Mouse (Mus musculus): Measurements from ENCODE around the gene Ccdc28a. TPM values are rescaled to one million over a fixed set of nuclear protein-coding genes. Genes with fewer than 3 reads are reported as not detected.

Ccdc28a gene
- polyA plus RNA-seq, 1 experiment from 2014 or later, result 5.9 TPM

DNA sequence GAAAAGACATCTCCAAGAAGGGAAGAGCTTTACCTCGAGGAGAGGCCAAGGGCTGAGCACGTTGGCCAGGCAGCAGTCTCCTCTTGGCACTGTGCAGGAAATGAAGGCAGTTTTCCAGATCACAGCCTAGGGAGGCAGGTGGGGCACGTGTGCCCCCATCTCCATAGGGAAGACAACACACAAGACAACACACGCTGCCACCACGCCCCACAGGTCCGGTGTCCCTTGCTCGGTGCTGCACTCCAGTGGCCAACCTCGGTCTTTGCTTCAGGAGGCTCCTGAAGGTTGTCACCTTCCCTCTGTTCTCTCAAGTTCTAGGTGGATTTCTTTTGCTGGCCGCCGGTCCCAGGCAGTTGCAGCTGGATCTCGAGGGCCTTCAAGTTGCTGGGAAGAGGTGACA, 24.1 kb downstream of the Ccdc28a start, which contains the start of gene Ect2l:
Gene Ect2l (minus strand): TSS at position 165 of the 400 bp plus-strand sequence.
- peak; percentile 54 for DNase-seq (ENCODE audit: low spot score)
- no peaks in the 10 kb centered on the region for H3K36me3 ChIP-seq
- H3K9me3 ChIP-seq, result no peaks in the 10 kb centered on the region
- no peaks in the 10 kb centered on the region for H3K27me3 ChIP-seq (ENCODE audit: insufficient read depth, poor library complexity, severe bottlenecking)
- no peak within 1 kb of the TSS for H3K4me3 ChIP-seq
- 12% methylated on average over 11 of the region's 11 CpGs for WGBS
- H3K27ac ChIP-seq, result no peak within 1 kb of the TSS
- H3K4me1 ChIP-seq (replicated peaks), result peaks cover 5% of the 10 kb centered on the region; the same call in 1 of the 2 replicates

DNA sequence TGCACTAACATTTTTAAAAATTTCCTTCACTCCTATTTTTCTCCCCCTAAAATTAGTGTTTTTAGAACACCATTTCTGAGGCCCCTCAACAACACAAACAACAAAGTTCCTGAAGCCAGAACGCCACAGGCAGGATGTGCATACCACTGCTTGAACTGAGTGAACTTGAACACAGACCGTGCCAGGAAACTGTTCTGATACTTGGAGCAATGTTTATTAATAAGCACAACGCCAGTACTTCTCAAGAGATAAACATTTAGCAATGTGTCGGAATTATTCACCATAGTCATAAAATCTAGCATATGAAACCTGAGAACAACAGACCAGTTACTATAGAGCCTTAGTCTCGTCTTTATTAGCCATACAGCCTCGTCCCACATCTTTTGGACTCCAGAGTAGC, 24.7 kb downstream of the Ccdc28a start:
- H3K9me3 ChIP-seq, result no peaks in the 10 kb centered on the region
- no peaks in the 10 kb centered on the region for H3K36me3 ChIP-seq
- no peak for DNase-seq (ENCODE audit: low spot score)
- H3K27me3 ChIP-seq (ENCODE audit: insufficient read depth, poor library complexity, severe bottlenecking), result no peaks in the 10 kb centered on the region
- H3K27ac ChIP-seq, result no peak overlapping the region
- peaks cover 5% of the 10 kb centered on the region; the same call in 1 of the 2 replicates for H3K4me1 ChIP-seq (replicated peaks)
- no peak overlapping the region for H3K4me3 ChIP-seq
- WGBS, result 86% methylated on average over 6 of the region's 6 CpGs

DNA sequence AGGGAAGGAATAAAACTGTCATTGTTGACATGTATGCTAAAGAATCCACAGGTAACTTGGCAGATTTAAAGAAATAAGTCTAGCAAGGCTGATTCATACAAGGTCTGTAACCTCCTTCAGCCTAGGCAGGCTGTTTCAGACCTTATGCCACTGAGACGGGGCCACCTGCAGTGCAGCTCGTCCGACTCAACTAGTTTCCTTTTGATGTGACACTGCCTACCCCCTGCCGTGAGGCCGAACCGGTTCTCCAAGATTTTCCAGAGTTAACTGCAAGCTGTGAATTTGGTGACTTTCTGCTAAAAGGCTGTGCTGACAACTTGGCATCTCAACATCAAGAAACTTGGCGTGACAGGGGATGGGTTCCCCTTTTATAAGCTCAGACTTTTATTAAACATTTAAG, 30.7 kb downstream of the Ccdc28a start:
- Histone ChIP-seq H3K36me3 (no peaks in the 10 kb centered on the region), H3K4me1 (replicated peaks) (peaks cover 16% of the 10 kb centered on the region), H3K27me3 (ENCODE audit: insufficient read depth, poor library complexity, severe bottlenecking) (no peaks in the 10 kb centered on the region), H3K27ac (no peak overlapping the region), H3K4me3 (no peak overlapping the region), H3K9me3 (no peaks in the 10 kb centered on the region)
- peak; percentile 19 for DNase-seq (ENCODE audit: low spot score)
- WGBS, result 3% methylated on average over 7 of the region's 7 CpGs

DNA sequence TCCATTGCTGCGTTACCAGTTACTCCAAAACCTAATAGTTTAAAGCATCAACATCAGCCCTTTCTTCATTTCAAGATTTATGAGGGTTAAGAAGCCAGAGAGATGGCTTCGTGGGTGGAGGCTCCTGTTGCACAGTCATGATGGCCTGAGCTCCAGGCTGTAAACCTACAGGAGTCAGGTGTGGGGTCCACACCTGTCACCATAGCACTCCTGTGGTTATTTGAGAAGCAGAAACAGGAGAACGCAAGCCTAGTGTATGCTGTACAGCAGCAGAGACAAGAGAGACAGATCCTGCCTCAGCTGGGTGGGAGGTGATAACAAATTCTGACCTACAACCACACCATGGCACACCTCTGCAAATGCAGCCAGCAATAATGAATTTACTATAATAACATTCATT, 32.4 kb downstream of the Ccdc28a start:
- WGBS, result 89% methylated on average over 3 of the region's 3 CpGs

DNA sequence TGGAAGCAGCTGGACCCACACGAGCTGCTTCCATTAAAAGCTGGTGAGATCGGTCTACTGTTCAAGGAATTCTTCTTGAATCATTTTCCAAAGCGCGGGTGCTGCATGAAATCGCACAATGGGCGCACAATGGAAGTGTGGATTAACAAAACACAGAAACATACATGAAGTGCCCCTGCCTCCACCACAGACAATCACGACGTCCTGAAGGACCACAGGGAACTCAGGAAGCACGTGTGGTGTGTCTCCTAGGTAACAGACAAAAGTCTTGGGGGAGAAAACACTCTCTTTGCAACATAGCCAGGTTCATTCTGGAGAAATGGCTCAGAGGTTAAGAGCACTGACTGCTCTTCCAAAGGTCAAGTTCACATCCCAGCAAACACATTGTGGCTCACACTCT, 34.1 kb downstream of the Ccdc28a start:
- DNase-seq (ENCODE audit: low spot score), result no peak
- Histone ChIP-seq H3K27ac (no peak overlapping the region), H3K4me1 (replicated peaks) (peaks cover 19% of the 10 kb centered on the region), H3K9me3 (no peaks in the 10 kb centered on the region), H3K36me3 (no peaks in the 10 kb centered on the region), H3K4me3 (no peak overlapping the region), H3K27me3 (ENCODE audit: insufficient read depth, poor library complexity, severe bottlenecking) (no peaks in the 10 kb centered on the region)
- 69% methylated on average over 9 of the region's 9 CpGs for WGBS

More for the DNA sequence above, 32.4 kb downstream of the Ccdc28a start:
- no peak for DNase-seq (ENCODE audit: low spot score)
- Histone ChIP-seq H3K36me3 (no peaks in the 10 kb centered on the region), H3K27ac (no peak overlapping the region), H3K4me3 (no peak overlapping the region), H3K4me1 (replicated peaks) (peaks cover 16% of the 10 kb centered on the region), H3K27me3 (ENCODE audit: insufficient read depth, poor library complexity, severe bottlenecking) (no peaks in the 10 kb centered on the region), H3K9me3 (no peaks in the 10 kb centered on the region)

DNA sequence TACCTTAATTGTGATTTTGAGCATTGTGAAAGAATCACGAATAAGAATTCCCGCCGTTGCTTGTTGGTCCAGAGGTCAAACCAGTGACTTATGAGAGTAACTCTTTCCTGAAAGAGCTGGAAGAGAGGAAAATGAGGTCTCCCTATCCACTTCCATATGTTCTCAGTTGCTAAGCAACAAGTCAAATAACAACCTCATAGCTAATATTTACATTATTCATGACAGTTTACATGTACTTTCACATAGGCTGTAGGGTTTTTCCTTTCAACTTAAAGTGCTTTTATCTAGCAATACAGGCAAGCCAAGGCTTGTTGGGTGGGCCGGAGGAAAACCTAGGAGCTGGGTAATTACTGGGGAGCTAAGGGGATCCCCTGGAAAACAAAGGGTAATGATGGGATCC, 34.9 kb downstream of the Ccdc28a start:
- H3K4me1 ChIP-seq (replicated peaks), result peaks cover 20% of the 10 kb centered on the region
- no peak overlapping the region for H3K27ac ChIP-seq
- H3K36me3 ChIP-seq, result no peaks in the 10 kb centered on the region
- no peaks in the 10 kb centered on the region for H3K9me3 ChIP-seq
- no peaks in the 10 kb centered on the region for H3K27me3 ChIP-seq (ENCODE audit: insufficient read depth, poor library complexity, severe bottlenecking)
- 88% methylated on average over 4 of the region's 4 CpGs for WGBS
- no peak for DNase-seq (ENCODE audit: low spot score)
- H3K4me3 ChIP-seq, result no peak overlapping the region

DNA sequence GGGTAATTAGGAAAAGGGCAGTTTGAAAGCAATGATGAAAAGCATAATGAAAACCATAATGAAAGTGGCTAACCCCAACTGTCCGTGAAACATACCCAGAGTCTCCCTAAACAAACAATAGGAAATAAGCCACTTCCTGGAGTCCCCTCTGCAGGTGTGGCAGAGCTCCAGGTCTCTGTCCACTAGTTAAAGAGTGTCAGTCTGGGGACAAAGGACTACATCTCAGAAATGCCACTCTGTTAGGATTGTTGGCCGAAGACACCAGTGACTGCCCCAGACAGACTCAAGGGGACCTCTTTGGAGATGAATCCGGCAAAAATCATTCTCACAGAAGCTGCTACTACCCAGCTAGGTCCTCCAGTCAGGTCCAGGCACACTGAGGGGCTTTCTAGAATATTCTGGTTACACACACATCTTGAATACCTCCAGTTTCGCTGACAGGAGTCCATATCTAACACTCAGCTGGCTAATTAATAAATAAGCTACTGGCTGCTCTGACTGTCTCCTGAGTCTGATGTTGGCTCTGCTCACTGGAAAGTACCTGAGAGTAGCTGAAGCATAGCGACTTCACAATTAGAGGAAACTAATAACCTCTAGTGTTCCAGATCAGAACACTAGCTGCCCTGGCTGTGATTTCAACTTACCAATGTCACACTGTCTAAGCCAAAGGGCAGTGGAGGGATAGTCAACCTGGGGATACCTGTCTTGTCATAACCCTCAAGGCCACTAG, 36.3 kb downstream of the Ccdc28a start:
- Histone ChIP-seq H3K9me3 (no peaks in the 10 kb centered on the region), H3K4me3 (no peak overlapping the region), H3K36me3 (no peaks in the 10 kb centered on the region), H3K27me3 (ENCODE audit: insufficient read depth, poor library complexity, severe bottlenecking) (no peaks in the 10 kb centered on the region), H3K27ac (no peak overlapping the region), H3K4me1 (replicated peaks) (peaks cover 19% of the 10 kb centered on the region)
- DNase-seq (ENCODE audit: low spot score), result no peak
- 93% methylated on average over 5 of the region's 5 CpGs for WGBS

DNA sequence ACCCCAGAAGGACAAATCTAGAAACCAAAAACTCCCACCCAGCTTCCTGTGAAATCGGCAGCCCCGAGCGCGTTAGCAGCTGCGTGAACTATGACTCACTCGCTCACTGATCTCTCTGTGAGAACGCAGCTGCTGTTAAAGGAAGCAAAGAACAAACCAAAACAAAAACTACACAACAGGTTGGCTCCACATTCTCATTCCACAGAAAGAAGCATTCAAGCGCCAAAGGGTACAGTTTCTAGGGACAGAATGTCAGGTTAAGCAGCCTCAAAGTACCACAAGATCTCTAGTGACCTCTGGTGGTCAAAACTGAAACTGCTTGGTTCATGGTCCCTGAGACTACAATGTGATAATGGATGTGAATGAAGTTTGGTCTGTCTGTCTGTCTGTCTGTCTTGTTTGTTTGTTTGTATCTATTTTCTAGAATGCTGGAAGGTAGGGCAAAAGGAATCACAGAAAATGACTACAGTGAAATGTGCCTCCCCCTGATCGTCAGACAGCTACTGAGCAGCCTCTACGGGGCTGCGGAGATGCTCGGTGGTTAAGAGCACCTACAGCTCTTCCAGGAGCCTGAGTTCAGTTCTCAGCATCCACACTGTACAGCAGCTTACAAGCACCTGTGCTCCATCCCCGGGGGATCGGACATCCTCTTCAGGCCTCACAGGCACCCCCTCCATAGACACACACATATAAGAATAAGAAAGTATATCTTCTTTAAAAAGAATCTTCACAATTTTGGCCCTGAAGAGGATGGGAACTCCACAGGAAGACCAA, 37.4 kb downstream of the Ccdc28a start:
- DNase-seq (ENCODE audit: low spot score), result peak; percentile 58
- H3K27ac ChIP-seq, result no peak overlapping the region
- H3K4me1 ChIP-seq (replicated peaks), result peaks cover 19% of the 10 kb centered on the region
- no peaks in the 10 kb centered on the region for H3K27me3 ChIP-seq (ENCODE audit: insufficient read depth, poor library complexity, severe bottlenecking)
- peak overlapping the region; percentile 28 for H3K4me3 ChIP-seq
- WGBS, result 58% methylated on average over 14 of the region's 14 CpGs
- no peaks in the 10 kb centered on the region for H3K9me3 ChIP-seq
- H3K36me3 ChIP-seq, result no peaks in the 10 kb centered on the region

DNA sequence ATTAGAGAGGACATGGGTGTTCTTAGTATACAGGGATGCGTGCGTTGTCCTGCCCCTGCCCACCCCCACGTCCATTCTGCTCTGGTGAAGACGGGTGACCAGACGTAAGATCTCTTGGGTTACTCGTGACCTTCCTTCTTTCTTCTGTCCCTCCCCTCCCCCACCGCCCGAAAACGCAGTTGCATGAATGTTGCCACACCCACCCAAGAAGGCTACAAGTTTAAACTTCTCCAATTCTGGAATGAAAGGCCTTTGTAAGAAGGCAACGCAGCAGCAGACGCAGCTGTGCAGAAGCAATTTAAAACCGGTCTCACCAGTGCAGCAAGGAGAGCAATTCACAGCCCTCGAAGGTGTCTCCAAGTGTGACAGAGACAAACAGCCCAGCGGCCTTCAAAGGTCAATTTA, 40.1 kb downstream of the Ccdc28a start:
- 59% methylated on average over 14 of the region's 14 CpGs for WGBS

DNA sequence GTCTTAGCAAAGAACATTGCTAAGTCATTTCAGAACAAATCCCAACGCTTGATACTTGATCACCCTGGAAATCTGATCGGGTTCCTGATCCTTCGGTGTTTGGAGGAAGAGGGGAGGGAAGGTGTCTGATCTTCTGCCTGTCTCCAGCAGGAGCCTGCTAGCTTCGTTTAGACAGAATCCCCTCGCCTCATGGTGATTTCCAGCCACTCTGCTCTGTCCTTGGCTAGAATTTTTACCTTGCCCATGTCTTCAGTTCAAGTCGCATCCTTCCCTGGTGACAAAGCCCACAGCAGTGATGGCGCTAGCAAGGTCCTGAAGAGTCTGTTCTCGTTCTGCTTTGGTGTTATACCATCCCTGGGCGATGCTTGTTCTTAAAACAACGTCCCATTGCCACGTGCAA, 40.6 kb downstream of the Ccdc28a start:
- no peak overlapping the region for H3K27ac ChIP-seq
- H3K4me1 ChIP-seq (replicated peaks), result peaks cover 8% of the 10 kb centered on the region; the same call in 1 of the 2 replicates
- H3K36me3 ChIP-seq, result no peaks in the 10 kb centered on the region
- WGBS, result 80% methylated on average over 11 of the region's 11 CpGs
- no peaks in the 10 kb centered on the region for H3K27me3 ChIP-seq (ENCODE audit: insufficient read depth, poor library complexity, severe bottlenecking)
- DNase-seq (ENCODE audit: low spot score), result no peak
- H3K9me3 ChIP-seq, result no peaks in the 10 kb centered on the region
- H3K4me3 ChIP-seq, result no peak overlapping the region

More for the DNA sequence above, 40.1 kb downstream of the Ccdc28a start:
- no peaks in the 10 kb centered on the region for H3K36me3 ChIP-seq
- peak; percentile 24 for DNase-seq (ENCODE audit: low spot score)
- H3K9me3 ChIP-seq, result no peaks in the 10 kb centered on the region
- H3K4me3 ChIP-seq, result no peak overlapping the region
- peaks cover 8% of the 10 kb centered on the region for H3K4me1 ChIP-seq (replicated peaks)
- H3K27ac ChIP-seq, result 0 out of 2 replicates have a peak overlapping the region, but pooled peaks have one; percentile 45
- H3K27me3 ChIP-seq (ENCODE audit: insufficient read depth, poor library complexity, severe bottlenecking), result no peaks in the 10 kb centered on the region

DNA sequence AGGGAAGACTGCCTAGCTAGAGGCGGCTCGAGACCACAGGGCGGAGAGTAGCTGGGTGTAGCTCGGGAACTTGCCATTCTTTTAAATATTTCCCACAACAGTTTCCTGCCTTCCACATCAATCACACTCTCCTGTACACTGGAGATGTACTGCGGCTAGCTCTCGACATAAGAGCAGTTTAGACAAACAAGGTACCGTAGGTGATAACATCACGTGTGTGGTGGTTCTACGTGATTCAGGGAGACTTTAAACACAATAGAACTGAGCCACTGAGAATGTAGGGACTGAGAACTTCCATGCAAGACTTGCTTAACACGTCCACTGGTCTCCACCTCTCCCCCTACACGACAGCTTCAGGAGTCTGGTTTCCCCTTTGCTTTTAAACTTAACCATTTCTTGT, 41.6 kb downstream of the Ccdc28a start:
- WGBS, result 85% methylated on average over 11 of the region's 11 CpGs
- no peaks in the 10 kb centered on the region for H3K36me3 ChIP-seq
- H3K27me3 ChIP-seq (ENCODE audit: insufficient read depth, poor library complexity, severe bottlenecking), result no peaks in the 10 kb centered on the region
- no peaks in the 10 kb centered on the region for H3K9me3 ChIP-seq
- H3K4me3 ChIP-seq, result no peak overlapping the region
- no peak overlapping the region for H3K27ac ChIP-seq
- DNase-seq (ENCODE audit: low spot score), result no peak
- H3K4me1 ChIP-seq (replicated peaks), result peaks cover 8% of the 10 kb centered on the region; the same call in 1 of the 2 replicates

DNA sequence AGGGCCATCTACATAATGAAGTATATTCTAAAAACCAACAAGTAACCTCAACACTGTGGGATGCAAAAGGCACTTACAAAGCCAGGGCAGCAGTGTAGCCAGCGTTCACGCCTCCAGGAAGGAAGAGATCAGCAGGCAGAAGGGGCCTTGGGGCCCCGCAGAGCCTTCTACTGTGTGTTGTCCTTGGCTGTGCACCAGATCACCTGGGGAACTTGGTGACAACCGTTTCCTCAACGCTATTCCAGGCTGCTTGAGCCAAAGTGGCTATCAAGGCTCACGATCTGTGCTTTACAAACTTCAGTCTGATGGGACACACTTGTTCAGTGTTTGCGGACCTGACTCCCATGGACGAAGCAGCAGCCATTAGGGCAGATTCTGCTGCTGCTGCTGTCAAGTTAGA, 43.1 kb downstream of the Ccdc28a start:
- Histone ChIP-seq H3K9me3 (no peaks in the 10 kb centered on the region), H3K27me3 (ENCODE audit: insufficient read depth, poor library complexity, severe bottlenecking) (no peaks in the 10 kb centered on the region), H3K36me3 (no peaks in the 10 kb centered on the region), H3K4me3 (no peak overlapping the region), H3K4me1 (replicated peaks) (peaks cover 8% of the 10 kb centered on the region; the same call in 1 of the 2 replicates), H3K27ac (no peak overlapping the region)
- DNase-seq (ENCODE audit: low spot score), result no peak
- 77% methylated on average over 8 of the region's 8 CpGs for WGBS

DNA sequence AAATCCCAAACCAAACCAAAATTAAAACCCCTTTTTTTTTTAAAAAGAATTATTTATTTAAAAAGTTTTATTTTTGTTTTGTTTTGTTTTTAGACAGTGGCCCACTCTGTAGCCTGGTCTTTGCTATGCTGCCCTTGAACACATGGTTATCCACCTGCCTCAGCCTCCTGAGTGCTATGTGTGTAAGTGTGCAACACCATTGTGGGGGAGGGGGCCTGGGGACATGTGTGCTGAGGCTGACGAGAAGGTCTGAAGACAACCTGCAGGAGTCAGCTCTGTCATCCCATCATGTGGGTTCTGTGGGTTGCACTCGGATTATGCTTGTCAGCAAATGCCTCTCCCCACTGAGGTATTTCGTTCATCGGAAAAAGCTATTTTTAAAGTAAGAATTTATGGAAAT, 45.3 kb downstream of the Ccdc28a start:
- 0 out of 2 replicates have a peak, but pooled peaks cover 2% of the 10 kb centered on the region for H3K4me1 ChIP-seq (replicated peaks)
- H3K36me3 ChIP-seq, result no peaks in the 10 kb centered on the region
- no peak for DNase-seq (ENCODE audit: low spot score)
- WGBS, result 83% methylated on average over 4 of the region's 4 CpGs
- no peaks in the 10 kb centered on the region for H3K27me3 ChIP-seq (ENCODE audit: insufficient read depth, poor library complexity, severe bottlenecking)
- no peaks in the 10 kb centered on the region for H3K9me3 ChIP-seq
- no peak overlapping the region for H3K27ac ChIP-seq
- H3K4me3 ChIP-seq, result no peak overlapping the region

Data from hindbrain, embryonic 10.5 days (tissue).